Mouse (Mus musculus): ENCODE measurements around the gene Cog4. TPM values are rescaled to one million over a fixed set of nuclear protein-coding genes. Genes with fewer than 3 reads are reported as not detected.

Cog4 gene
- polyA plus RNA-seq (2017; shearing (Covaris generic)): 10 to 100 TPM; 55.2 to 56.9 TPM

GRCm38 (mm10) chr8:110846405-110847170, at the start of gene Cog4, which contains the start of gene Sf3b3:
Cog4 (plus strand) TSS chr8:110846600.
Sf3b3 (minus strand) TSS chr8:110846787.

DNA sequence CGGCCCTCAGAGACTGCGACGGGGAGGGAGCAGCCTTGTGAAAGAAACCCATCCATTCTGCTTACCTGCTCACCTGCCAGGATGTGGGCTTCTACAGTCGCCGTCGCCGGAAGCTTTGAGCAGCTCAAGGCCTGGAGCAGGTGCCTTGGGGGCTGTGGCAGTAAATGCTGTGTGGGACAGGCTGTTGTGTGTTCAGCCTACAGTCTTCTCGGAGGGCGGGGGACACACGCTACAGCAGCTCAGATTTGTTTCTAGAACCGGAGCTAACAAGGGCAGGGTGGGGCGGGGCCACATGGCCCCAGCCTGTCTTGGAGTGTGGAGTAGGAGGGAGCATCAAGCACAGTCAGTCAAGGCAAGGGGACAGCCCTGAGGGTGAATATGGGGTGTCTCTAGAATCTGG, 40.7 kb upstream of the Cog4 start, which contains the start of gene Il34:
Gene Il34, minus strand, starts transcription at position 256 of the 400 bp plus-strand sequence.

DNA sequence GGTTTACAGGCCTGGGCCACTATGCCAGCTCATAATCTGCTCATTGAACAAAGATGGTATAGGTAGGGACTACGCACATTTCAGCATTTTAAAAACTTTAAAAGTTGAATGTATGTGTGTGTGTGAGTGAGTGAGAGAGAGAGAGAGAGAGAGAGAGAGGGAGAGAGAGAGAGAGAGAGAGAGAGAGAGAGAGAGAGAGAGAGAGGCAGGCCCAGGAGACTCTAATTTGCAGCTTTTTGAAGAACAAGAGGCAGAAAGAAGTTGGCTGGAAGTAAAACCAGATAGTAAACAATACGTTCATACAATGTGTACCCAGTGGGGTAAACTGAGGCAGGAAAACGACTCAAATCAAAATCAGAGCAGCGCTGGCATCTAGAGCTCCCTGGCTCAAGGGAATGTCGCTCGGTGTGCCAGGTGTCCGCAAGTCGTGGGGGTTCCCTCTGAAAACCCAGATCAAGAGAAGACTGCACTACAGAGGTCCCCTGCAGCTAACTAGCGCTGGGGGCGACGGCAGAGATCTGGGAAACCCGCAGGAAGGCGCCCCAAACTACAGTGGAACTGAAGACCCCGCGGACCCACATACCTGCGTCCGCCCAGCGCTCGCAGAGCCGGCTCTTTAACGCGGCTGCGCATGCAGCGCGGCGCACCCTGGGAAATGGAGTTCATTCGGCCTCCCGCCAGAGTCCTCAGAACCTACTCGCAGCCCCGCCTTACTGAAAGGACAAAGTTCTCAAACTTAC, 55.6 kb downstream of the Cog4 start, which contains the start of gene Fuk:
Gene Fuk, minus strand, starts transcription at position 650 of the 740 bp plus-strand sequence.

GRCm38 (mm10) chr8:110919341-110920031, 73.1 kb downstream of the Cog4 start, which contains the start of gene St3gal2:
St3gal2 (plus strand) TSS chr8:110919922.

Other genes starting within 250 kb of the Cog4 start
- 10 to 100 TPM; 34.5 to 43.1 TPM for gene Vac14, start 228.0 kb upstream of the Cog4 start, polyA plus RNA-seq (2017; shearing (Covaris generic))
- gene Mtss1l, start 125.1 kb upstream of the Cog4 start, polyA plus RNA-seq (2017; shearing (Covaris generic)): under 1 TPM; 0.15 to 0.27 TPM
- gene Il34, start 40.7 kb upstream of the Cog4 start, polyA plus RNA-seq (2017; shearing (Covaris generic)): under 1 TPM in 1 of 2 experiments, not detected in 1; 0.66 TPM
- gene Sf3b3, start 187 bp downstream of the Cog4 start, polyA plus RNA-seq (2017; shearing (Covaris generic)): 100 to 1,000 TPM; 139 to 153 TPM
- gene Fuk, start 55.9 kb downstream of the Cog4 start, polyA plus RNA-seq (2017; shearing (Covaris generic)): 1 to 10 TPM; 5.8 to 7.7 TPM
- gene St3gal2, start 73.3 kb downstream of the Cog4 start, polyA plus RNA-seq (2017; shearing (Covaris generic)): 10 to 100 TPM; 26.2 to 33.1 TPM
- 10 to 100 TPM; 24.9 to 27.7 TPM for gene Ddx19a, start 151.2 kb downstream of the Cog4 start, polyA plus RNA-seq (2017; shearing (Covaris generic))
- gene Ddx19b, start 185.2 kb downstream of the Cog4 start, polyA plus RNA-seq (2017; shearing (Covaris generic)): 10 to 100 TPM; 13.0 to 17.1 TPM
- 10 to 100 TPM; 34.3 to 53.3 TPM for gene Aars, start 186.5 kb downstream of the Cog4 start, polyA plus RNA-seq (2017; shearing (Covaris generic))
- 10 to 100 TPM; 16.8 to 48.4 TPM for gene Exosc6, start 209.7 kb downstream of the Cog4 start, polyA plus RNA-seq (2017; shearing (Covaris generic))
- under 1 TPM in 1 of 2 experiments, not detected in 1; 0.09 TPM for gene Clec18a, start 245.8 kb downstream of the Cog4 start, polyA plus RNA-seq (2017; shearing (Covaris generic))
- 10 to 100 TPM; 14.0 to 14.6 TPM for gene Pdpr, start 248.0 kb downstream of the Cog4 start, polyA plus RNA-seq (2017; shearing (Covaris generic))

Data from activated CD4-positive, CD25-positive, alpha-beta regulatory T cell (primary cell).